Mouse (Mus musculus) cerebellum, adult 2 months (tissue): ENCODE measurements around the gene Dnajc25.

ENCODE experiments used
- CTCF ChIP-seq: fragments of 200-500 bp; IDR thresholded peaks from 2 replicates; pipeline ENCODE4 v1.5.1; 2011; ENCODE audit warnings: low read depth, mild to moderate bottlenecking, control low read depth, low read length, moderate library complexity, borderline replicate concordance; ENCODE audit not compliant: insufficient read depth
- POLR2A ChIP-seq: fragments of 200-500 bp; IDR thresholded peaks from 2 replicates; pipeline ENCODE4 v1.6.1; 2011; ENCODE audit warnings: low read length, control low read depth, borderline replicate concordance; ENCODE audit not compliant: insufficient read depth

- TF ChIP-seq POLR2A (no peak), CTCF (no peak)
Observed at GRCm38 (mm10) chr4:59015181-59015580, 20.3 kb downstream of the Dnajc25 start.
